Mouse (Mus musculus) cortical plate, adult 2 months (tissue): ENCODE measurements at regions not wholly inside any gene's neighbourhood (a gene's known extent, or its start where the extent isn't known, plus 50 kb on each side); places are given as distances from the start of the nearest gene placed in this dataset.

ENCODE experiments used
- H3K27ac ChIP-seq: fragments of 200-500 bp; 2 replicates; pipeline ENCODE4 v1.5.1; 2012; ENCODE audit warnings: low read length, control low read depth, inconsistent platforms; ENCODE audit not compliant: insufficient read depth
- H3K4me1 ChIP-seq: fragments of 200-500 bp; 2 replicates; pipeline ENCODE4 v1.6.1; 2011; ENCODE audit warnings: low read length; ENCODE audit not compliant: control insufficient read depth, insufficient read depth
- H3K4me3 ChIP-seq: fragments of 200-500 bp; 2 replicates; pipeline ENCODE4 v1.5.1; 2011; ENCODE audit warnings: mild to moderate bottlenecking, low read length, control low read depth; ENCODE audit not compliant: insufficient read depth
- CTCF ChIP-seq: fragments of 200-500 bp; IDR thresholded peaks from 2 replicates; pipeline ENCODE4 v1.5.1; 2011; ENCODE audit warnings: mild to moderate bottlenecking, control low read depth, low read length; ENCODE audit not compliant: insufficient read depth; ENCODE audit errors: extremely low read depth
- POLR2A ChIP-seq: fragments of 200-500 bp; IDR thresholded peaks from 2 replicates; pipeline ENCODE4 v1.6.1; 2011; ENCODE audit warnings: mild to moderate bottlenecking, low read length, control low read depth; ENCODE audit not compliant: insufficient read depth; ENCODE audit errors: extremely low read depth

- no peaks in the 10 kb centered on the region for H3K4me1 ChIP-seq
- no peak overlapping the region for H3K4me3 ChIP-seq
- TF ChIP-seq POLR2A (no peak), CTCF (no peak)
- no peak overlapping the region for H3K27ac ChIP-seq
These were observed 358.0 kb upstream of the Npvf start for GRCm38 (mm10) chr6:51012086-51012830.

DNA sequence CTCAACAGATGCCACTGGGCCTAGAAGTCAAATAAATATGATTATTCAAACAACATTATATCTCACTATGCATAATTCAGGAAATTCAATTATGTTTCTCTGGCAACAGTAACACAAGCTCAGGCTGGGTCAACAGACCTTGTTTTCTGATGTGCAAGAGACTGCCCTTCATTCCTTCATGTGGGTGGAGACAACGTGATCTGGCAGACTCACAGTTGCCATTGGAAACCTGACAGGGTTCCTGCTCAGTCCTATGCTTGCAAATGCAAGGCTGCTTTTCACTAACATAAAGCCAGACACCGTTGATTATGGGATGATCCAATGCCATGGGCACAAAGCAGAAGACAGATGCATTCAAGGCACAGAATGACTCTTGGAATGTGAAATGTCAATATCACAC, 361.5 kb upstream of the Npvf start:
- H3K4me3 ChIP-seq, result no peak overlapping the region
- no peak overlapping the region for H3K27ac ChIP-seq
- no peak for TF ChIP-seq POLR2A
- TF ChIP-seq CTCF, result no peak
- H3K4me1 ChIP-seq, result no peaks in the 10 kb centered on the region

- no peak overlapping the region for H3K4me3 ChIP-seq
- H3K27ac ChIP-seq, result no peak overlapping the region
- H3K4me1 ChIP-seq, result no peaks in the 10 kb centered on the region
- TF ChIP-seq CTCF, result no peak
- TF ChIP-seq POLR2A, result no peak
These were observed 362.3 kb upstream of the Npvf start for GRCm38 (mm10) chr6:51016441-51017070.

DNA sequence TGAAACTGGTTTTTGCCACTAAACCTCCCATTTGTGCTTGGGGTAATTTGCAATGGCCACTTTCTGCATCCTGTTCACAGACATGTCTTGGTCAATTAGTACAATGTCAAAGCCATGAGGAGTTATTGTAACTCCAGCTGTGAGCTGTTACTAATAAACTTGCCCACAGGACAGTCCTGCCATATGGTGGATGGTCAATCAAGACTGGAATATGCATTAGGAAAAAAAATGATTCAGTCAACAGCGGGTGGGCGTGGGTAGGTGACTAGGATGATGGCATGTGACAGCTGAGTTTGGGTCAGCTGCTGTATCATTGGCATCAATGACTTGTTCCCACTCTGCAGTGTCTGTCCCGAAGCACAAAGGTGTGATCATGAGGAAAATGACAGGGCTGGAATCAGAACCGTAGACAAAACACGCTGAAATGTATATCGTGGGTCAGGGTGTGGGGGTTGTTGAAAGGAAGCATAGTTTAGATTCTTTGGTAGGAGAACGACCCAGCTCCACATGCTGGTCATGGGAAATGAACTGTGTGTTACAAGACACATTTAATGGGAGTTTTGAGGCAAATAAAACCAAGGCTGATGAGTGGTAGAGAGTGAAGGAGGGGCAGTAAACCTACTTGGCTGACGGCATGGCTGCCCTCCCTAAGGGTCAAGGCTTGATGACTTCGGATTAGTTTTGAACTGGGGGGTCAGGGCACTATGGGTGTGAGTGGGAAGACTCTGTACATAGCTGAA, 363.2 kb upstream of the Npvf start:
- H3K4me3 ChIP-seq, result no peak overlapping the region
- no peak for TF ChIP-seq CTCF
- no peaks in the 10 kb centered on the region for H3K4me1 ChIP-seq
- H3K27ac ChIP-seq, result no peak overlapping the region

- TF ChIP-seq POLR2A (no peak), CTCF (no peak)
- H3K4me1 ChIP-seq, result no peaks in the 10 kb centered on the region
- H3K4me3 ChIP-seq, result no peak overlapping the region
- no peak overlapping the region for H3K27ac ChIP-seq
These were observed 367.0 kb upstream of the Npvf start for GRCm38 (mm10) chr6:51021206-51021605.

DNA sequence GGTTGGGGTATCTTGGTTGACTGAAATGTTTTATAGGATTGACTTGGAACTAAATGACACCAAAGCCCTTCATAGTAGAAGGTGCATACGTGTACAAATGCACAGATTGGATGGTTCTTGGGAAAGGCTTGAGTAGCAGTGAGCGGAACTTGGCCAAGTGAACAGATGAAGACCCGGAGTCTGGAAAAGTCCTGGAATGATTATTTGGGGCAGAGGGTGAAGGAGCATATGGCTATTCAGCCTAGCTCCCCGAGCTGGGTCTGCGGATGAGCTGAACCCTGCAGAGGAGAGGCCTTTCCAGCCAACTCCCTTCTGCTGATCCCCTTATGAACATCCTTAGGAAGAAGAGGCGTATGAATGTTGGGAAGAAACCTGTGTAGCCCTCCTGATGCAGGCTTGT, 369.1 kb upstream of the Npvf start:
- Histone ChIP-seq H3K27ac (no peak overlapping the region), H3K4me1 (no peaks in the 10 kb centered on the region), H3K4me3 (no peak overlapping the region)
- no peak for TF ChIP-seq CTCF

DNA sequence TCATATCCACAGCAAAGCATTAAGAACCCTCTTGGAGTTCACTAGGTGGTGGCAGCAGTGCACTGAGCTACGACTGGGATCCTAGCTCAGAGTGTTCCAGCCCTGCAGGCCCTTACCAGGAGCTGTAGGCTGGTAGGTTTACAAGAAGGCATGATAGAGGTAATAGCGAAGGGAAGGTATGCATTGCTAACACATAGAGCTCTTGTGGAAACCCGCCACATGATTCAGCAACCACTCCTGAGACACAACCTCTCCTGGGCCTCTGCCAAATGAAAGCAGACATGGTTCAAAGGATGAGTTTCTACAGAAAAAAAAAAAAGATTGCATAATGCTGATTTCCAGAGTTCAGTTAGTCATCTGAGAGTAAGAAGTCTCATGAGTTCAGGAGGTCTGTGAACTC, 370.5 kb upstream of the Npvf start:
- H3K27ac ChIP-seq, result no peak overlapping the region
- no peak overlapping the region for H3K4me3 ChIP-seq
- TF ChIP-seq CTCF, result no peak
- no peak for TF ChIP-seq POLR2A
- no peaks in the 10 kb centered on the region for H3K4me1 ChIP-seq

DNA sequence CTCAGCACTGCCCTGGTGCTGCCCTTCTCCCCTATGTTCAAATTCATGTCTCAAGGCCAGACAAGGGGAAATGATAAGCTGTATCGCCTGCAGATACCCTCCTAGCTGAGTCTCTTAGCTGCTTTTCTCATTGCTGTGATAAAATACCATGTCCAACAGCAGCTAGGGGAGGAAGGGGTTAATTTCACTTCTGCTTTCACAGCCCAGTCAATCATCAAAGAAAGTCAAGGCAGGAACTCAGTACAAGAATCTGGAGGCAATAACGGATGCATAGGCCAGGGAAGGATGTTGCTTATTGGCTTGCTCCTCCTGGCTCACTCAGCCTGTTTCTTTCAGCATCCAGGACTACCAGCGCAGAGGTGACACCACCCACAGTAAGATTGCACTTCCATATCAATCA, 371.2 kb upstream of the Npvf start:
- Histone ChIP-seq H3K4me1 (no peaks in the 10 kb centered on the region), H3K27ac (no peak overlapping the region), H3K4me3 (no peak overlapping the region)
- TF ChIP-seq POLR2A, result no peak
- no peak for TF ChIP-seq CTCF

GRCm38 (mm10) chr6:51027296-51027695, 373.1 kb upstream of the Npvf start:
- no peak for TF ChIP-seq CTCF
- TF ChIP-seq POLR2A, result no peak

GRCm38 (mm10) chr6:51029516-51029915, 375.3 kb upstream of the Npvf start:
- TF ChIP-seq CTCF, result no peak
- TF ChIP-seq POLR2A, result no peak
- Histone ChIP-seq H3K4me1 (no peaks in the 10 kb centered on the region), H3K27ac (no peak overlapping the region), H3K4me3 (no peak overlapping the region)

More at GRCm38 (mm10) chr6:51027296-51027695, 373.1 kb upstream of the Npvf start:
- no peaks in the 10 kb centered on the region for H3K4me1 ChIP-seq
- no peak overlapping the region for H3K4me3 ChIP-seq
- H3K27ac ChIP-seq, result no peak overlapping the region
